Mouse (Mus musculus) gastrocnemius, postnatal 10 days (tissue): Measurements from ENCODE around the gene Ten1. TPM values are rescaled to one million over a fixed set of nuclear protein-coding genes. Genes with fewer than 3 reads are reported as not detected.

Experiments used
- DNase-seq: peaks from one replicate; pipeline ENCODE4 v3.0.0; 2021; ENCODE audit warnings: mixed read lengths
- total RNA-seq, 2 experiments: library from RNA; stranded (reverse); gene quantifications; 2 replicates each; pipeline ENCODE4 v1.2.3; 2021

The Ten1 gene
- total RNA-seq, 2 experiments from 2014 or later = 28.5 to 31.3 TPM

DNA sequence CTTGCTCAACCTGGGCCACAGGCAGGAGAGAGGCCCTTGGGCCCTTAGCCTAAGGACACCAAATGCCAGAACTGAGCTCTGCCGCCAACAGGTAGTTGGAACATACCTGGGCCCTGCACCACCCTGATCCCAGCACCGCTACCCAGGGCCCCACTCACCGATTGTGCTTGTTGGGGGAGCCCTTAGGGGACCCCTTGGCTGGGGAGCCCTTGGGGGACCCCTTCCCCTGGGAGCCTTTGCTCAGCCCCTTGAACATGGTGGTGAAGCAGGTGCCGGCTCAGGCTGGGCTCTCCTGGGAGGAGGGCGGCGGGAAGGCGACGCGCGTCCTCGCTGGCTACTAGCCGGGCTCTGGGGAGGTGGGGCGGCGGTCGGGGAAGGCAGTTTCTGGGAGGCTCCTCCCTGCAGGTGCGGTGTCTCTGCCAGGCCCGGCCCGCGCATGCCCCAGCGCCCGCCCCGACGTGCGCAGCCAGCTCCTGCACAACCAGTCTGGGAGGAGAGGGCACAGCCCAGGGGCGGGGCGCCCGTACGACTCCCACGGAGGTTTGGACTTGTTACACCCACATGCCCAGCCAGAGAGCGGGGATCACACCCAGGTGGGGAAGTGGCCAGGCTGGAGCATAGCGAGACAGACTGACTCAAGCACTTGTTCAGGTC lies 39.2 kb downstream of the Ten1 start, which contains the start of gene Evpl:
Evpl (minus strand) TSS at position 336 of the 654 bp plus-strand sequence.
- DNase-seq = peak; percentile 23

DNA sequence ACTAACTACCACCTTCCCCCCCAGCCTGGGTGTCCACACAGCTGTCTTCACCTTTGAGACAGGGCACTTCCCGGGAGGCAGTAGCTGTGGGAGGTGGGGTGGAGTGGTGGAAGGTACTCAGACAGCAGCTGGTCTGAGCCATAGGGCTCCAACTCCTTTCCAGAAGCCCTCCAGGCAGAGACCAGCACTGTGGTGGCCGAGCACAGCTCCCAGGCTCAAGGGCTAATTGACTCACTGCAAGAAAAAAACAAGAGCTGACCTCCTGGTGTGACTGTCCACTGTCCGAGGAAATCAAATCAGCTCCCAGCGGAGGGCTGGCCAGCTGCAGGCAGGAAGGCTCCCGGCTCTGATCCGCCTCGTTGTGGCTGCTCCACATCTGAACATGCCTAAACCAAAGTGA lies 41.1 kb downstream of the Ten1 start:
- no peak for DNase-seq

DNA sequence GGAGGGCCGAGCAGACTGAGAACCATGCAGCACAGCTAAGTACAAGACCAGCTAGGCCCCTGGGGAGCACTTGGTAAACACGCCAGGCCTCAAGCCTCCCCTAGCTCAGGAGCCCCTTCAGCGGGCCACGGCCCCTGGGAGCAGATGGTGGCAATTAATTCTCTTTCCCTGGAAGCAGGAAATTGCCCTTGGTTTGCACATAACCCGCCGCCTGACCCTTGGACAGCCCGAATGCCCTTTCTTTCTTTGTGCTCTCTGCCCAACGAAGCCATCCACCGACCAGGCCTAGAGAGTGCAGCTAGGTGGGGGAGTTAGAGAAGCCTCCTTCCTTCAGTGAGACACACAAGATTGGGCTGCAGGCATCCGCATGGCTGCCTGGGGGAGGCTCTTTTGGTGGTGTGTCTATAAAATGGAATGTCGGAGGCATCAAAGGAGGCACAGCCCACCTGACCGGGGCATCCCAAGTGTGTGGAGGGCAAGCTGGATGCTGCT lies 43.1 kb downstream of the Ten1 start:
- DNase-seq = no peak

DNA sequence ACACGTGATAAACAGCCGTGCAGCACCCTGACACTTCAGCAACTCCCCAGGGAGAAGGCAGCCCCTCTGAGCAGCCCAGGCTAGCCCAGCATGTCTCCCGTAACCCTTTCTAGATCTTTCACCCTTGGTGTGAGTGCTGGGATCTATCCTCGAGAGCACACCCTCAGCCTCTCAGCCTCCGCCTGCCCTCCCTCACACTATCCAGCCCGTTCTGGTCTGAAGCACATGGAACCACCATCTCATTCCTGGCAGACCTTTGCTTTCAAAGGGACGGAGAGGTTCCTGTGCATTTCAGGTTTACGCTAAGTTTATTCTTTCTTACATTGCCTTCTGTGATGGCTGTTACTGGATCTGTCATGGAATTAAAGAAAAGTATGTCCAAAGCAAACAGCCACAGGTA lies 45.9 kb downstream of the Ten1 start:
- DNase-seq = no peak

DNA sequence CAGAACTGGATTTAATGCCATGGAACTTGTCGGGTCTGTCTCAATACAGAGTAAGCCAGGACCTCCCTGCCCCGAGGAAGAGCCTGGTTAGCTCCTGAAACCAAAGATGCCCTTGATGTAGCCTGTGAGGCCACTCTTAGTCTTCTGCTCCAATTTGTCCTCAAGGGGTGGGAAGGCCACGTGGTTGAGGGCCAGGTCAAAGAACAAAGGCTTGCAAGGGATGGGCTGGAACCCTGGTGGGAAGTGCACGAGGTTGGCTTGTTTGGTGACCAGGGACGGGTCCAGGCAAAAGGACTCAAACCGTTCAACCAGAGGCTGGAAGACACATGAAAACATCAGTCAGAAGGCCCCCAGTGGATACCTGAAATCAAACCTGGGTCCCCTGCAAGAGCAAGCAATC lies 47.0 kb downstream of the Ten1 start:
- DNase-seq = no peak

DNA sequence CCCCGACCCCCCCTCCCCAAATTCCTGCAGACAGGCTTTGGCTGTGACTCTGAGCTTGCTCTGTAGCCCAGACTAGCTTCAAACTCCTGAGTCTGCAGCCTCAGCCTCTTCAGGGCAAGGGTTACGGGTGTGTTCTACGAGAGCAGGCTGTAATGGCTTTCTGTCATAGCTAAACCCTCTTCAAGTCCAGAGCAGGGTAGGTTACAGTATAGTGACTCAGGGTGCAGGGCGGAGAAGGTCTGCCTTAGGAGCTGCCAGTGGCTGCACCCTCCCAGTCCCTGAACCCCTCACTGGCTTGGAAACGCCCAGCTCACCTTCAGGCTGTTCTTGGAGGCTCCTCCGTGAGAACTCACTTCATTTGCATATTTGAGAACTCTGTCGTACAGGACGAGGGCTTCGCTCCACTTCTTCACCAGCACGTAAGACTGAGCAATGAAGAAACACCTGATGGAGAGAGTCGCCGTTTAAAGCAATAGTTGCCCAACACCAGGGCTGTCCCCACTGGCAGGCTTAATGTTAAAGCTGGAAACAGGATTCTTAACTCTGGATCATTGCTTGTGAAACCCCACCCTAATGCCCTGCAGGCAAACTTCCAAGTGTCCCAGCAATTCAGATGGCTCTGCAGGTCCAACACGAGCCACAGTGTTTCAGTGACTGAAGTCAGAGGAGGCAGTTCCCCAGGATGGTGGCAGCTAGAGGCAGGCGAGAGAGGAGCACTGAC lies 49.0 kb downstream of the Ten1 start:
- DNase-seq = no peak

DNA sequence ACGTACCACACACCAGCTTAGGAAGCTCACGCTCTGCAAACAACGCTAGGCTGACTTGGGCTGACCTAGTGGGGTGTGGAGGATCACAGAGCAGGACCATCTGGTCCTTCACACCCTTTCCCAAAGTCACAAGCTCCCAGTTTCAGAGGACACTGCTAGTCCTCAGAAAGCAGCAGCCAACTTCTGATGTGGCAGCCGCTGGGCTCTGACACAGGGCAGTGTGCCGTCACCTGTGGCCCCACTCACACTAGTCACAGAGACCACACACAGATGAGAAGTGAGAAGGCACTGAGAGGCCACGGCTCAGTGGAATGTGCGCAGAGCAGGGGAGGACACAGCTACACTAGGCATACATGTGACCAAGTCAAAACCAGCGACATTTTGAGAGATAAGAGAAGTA lies 52.2 kb downstream of the Ten1 start:
- DNase-seq = no peak

DNA sequence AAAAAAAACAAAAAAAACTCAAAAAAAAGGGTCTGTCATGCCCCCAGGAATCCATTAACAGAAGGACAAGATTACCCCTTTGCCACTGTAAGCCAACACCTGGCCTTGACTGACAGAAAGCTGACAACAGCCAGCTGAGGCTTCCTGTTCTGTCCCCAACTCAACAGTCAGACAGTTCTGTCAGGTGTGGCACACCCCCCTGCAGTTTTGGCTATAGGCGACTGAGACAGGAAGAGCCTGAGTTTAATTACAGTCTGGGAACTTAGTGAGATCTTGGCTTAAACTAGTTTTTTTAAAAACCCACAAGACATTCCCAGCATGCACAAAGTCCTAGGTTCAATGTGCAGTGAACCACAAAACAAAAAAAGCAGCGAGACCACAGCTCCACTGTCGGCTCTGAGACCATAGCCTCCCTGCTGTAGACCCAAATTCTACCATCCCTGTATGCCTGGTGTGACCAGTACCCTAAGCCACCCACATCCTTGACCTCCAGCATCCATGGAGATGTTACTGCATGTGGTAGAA lies 54.5 kb downstream of the Ten1 start:
- no peak for DNase-seq

DNA sequence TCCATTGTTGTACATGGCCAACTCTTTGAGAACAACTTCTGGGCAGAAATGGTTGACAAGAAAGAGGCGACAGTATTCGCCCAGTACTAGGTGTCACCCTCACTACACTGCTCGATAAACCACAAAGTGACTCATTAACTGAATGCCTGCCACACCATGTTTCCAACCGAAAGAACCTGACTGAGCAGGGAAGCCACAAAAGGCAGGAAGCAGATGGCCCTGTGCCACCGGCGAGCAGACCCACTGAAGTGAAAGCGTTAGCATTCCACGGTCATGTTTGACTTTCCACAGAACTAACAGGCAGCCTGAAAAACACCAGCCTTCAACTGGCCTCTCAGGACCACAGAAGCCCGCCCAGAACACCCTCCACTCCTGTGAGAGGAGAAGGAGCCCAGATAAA lies 56.0 kb downstream of the Ten1 start:
- no peak for DNase-seq

DNA sequence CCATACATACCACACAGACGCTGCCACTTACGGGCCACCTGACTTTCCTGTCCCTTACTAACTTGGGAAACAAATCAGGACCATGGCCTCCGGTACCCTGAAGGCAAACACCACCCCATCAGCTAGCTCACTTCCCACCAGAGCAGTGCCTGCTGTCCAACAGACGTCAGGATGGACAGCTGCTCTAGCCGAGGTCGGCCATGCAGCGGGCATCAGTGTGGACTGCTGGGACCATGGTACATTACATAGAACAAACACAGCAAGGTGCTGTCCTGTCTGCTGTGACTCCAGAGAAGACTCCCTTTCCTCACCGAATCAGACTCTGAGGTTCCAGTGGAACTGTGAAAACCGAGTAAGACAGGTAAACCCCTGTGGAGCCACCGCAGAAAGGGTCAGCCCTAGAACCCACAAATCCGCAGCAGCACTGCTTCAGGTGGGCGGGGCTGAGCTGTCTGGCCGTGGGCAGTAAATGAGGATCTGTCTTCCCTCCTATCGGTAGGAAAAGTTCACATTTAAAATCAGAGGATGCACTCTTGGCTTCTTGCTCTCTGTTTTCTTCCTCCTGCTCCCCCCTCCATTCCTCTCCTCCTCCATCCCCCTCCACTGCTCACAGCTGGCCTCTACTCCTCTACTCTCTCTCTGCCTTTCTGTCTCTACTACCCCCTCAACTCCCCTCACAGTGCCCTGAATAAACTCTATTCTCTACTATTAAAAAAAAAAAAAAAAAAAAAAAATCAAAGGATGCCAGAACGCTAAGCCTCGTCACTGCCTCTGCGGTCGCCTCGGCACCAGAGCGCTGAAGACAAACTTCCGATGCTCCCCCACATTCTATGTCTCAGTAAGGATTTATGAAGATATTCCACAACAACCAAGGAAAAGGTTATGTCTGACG lies 56.7 kb downstream of the Ten1 start:
- DNase-seq = no peak

DNA sequence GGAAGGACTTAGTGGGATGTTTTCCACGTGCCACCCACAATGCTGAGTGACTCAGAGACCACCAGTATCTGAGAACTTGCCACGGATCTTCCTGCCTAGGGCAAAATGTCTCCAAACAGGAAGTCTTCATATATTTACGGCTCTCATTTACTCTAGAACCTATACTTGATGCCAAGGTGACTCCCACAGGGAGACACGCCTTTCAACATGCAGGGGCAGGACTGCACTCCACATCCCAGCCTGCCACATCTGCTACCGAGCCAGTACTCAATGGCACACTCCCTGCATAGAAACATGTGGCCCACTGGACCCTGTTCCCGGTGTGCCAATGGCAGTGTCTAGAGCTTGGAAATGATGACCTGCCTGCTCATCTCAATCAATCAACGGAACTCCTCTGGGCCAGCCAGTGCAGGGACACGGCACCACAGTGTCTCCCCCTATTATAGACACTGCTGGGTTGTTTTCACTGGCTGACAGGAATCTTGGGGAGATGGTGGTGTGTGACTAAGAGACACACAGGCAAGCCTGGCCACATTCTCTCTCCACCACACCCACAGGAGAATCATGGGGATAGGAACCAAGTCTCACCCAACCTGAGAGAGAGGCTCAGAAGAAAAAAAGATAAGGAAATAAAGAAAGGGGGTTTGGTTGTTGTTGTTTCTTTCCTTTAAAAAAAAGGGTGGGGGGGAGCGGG lies 57.5 kb downstream of the Ten1 start:
- DNase-seq = no peak

DNA sequence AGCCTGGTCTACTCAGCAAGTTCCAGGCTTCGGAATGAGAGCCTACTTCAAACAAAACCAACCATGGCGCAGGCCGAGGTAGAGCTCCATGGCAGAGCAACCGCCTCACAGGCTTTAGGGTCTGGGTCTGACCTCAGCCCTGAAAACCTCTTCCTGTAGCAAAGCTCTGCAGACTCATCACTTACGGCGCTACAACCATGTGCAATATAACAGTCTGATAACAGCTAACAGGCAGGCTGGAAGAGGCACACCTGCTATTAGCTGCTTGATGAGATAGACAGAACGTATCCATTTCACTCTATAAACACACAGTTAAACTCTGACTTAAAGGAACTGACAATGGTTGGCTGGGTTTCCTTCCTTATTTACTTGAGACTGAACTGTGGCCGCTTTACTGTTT lies 60.8 kb downstream of the Ten1 start:
- DNase-seq = no peak

DNA sequence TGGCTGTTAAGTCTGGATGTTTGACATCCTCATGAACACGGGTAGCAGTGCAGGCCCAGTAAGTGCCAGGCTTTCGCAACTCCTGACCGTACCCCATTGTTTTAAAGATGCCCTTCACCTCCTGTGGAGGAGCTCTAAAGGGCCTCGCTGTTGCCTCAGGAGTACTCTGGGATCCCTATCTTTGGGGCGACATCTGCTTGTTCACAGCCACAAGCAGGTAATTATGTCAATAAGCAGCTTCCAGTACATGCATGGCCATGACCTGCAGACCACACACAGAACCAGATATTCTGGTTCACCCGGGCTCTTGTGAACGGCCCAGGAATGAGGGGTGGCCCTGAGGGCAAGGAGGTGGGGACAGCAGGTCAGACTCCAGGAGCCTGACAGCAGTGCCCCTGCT lies 61.6 kb downstream of the Ten1 start:
- DNase-seq = no peak

Other genes starting within 250 kb of the Ten1 start
- gene Itgb4, start 224.1 kb upstream of the Ten1 start, total RNA-seq = 1 to 10 TPM; 4.6 to 4.9 TPM
- 10 to 100 TPM; 14.8 to 19.2 TPM for gene Galk1, start 186.1 kb upstream of the Ten1 start, total RNA-seq
- 100 to 1,000 TPM; 252 TPM for gene H3f3b, start 170.9 kb upstream of the Ten1 start, total RNA-seq
- gene Unk, start 168.5 kb upstream of the Ten1 start, total RNA-seq = 10 to 100 TPM; 13.6 to 15.8 TPM
- under 1 TPM; 0.45 TPM for gene Unc13d, start 120.9 kb upstream of the Ten1 start, total RNA-seq
- gene Wbp2, start 111.9 kb upstream of the Ten1 start, total RNA-seq = 10 to 100 TPM; 64.8 to 66.8 TPM
- gene Trim47, start 71.6 kb upstream of the Ten1 start, total RNA-seq = 10 to 100 TPM; 21.9 to 31.7 TPM
- 1 to 10 TPM; 3.3 to 3.6 TPM for gene Trim65, start 67.7 kb upstream of the Ten1 start, total RNA-seq
- 10 to 100 TPM; 40.8 to 46.2 TPM for gene Mrpl38, start 60.0 kb upstream of the Ten1 start, total RNA-seq
- 10 to 100 TPM; 13.8 to 18.2 TPM for gene Fbf1, start 30.7 kb upstream of the Ten1 start, total RNA-seq
- 10 to 100 TPM; 39.1 to 41.4 TPM for gene Acox1, start 190 bp downstream of the Ten1 start, total RNA-seq
- gene Evpl, start 39.2 kb downstream of the Ten1 start, total RNA-seq = under 1 TPM; 0.09 to 0.34 TPM
- 10 to 100 TPM; 74.6 to 77.9 TPM for gene Srp68, start 75.4 kb downstream of the Ten1 start, total RNA-seq
- gene Galr2, start 82.1 kb downstream of the Ten1 start, total RNA-seq = under 1 TPM; 0.66 to 0.84 TPM
- 10 to 100 TPM; 62.7 to 68.3 TPM for gene Exoc7, start 108.4 kb downstream of the Ten1 start, total RNA-seq
- gene Foxj1, start 136.5 kb downstream of the Ten1 start, total RNA-seq = under 1 TPM; 0.14 to 0.29 TPM
- 10 to 100 TPM; 43.1 to 43.3 TPM for gene Rnf157, start 214.2 kb downstream of the Ten1 start, total RNA-seq
- gene Ubald2, start 235.2 kb downstream of the Ten1 start, total RNA-seq = 10 to 100 TPM; 48.1 to 54.4 TPM